Mouse (Mus musculus): ENCODE measurements around the gene Elavl4. TPM values are rescaled to one million over a fixed set of nuclear protein-coding genes. Genes with fewer than 3 reads are reported as not detected.

Elavl4 gene
- not detected in 2 replicates for total RNA-seq (2017)

GRCm38 (mm10) chr4:110351178-110352000 is at the start of gene Elavl4:
Elavl4 (minus strand) TSS chr4:110351909.
- peak; percentile 63 for ATAC-seq (replicated peaks; ENCODE audit: low read depth, poor library complexity, severe bottlenecking)

DNA sequence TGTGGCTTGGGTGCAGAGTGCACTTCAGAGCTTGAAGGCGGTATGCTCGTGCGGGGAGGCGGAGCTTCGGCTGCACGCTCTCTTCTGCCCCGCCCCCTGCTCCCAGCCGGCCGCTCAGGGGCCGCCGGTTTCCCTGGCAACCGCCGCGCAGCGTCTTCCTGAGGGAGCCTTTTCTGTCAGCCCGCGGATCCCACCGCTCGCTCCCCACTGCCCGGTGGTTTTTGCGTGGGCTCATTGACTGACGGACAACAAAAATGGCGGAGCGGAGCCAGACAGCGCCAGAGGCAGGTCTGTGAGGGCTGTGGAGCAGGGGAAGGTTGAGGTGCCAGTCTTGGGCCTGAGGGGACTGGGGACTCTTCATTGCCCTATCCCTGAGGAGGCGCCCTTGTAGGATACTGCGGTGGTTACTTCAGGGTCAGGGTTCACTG is 45.9 kb upstream of the Elavl4 start, which contains the start of gene Agbl4:
Gene Agbl4 (plus strand): TSS at position 44 of the 428 bp plus-strand sequence.
- ATAC-seq (replicated peaks; ENCODE audit: low read depth, poor library complexity, severe bottlenecking): peak; percentile 85

DNA sequence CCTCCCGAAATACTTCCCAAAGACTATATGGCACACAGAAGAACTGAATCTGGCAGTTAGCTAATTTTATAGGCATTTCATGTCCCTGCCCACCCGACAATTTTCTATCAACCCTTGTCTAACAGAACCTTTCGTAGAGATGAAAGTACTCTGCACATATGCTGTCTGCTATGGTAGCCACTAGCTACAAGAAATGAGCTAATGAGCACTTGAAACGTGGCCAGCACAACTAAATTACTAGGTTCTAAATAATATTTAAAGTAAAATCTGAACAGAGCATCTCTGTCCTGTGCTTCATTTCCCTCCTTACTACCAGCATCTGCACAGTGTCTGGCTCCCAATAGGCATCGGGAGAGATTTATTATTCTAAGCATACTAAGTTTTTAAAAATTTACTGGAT is 44.5 kb upstream of the Elavl4 start:
- ATAC-seq (replicated peaks; ENCODE audit: low read depth, poor library complexity, severe bottlenecking): no peak

DNA sequence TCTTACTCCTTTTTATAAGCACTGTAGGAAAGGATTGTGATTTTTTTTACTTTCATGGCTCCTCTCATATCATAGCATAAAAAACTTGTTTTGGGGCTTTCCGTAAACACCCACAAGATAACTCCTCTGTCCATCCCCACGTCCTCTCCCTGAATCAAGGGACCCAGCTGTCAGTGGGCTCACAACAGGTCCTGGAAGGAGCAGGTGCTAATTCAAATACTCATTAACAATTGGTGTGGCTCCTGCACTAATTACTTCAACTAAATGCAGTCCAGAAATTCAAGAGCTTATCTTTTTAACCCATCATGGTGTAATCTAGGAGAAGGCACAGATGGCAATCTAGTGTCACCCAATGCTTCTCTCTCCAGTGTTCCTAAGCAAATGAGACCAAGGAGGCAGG is 8.9 kb upstream of the Elavl4 start:
- no peak for ATAC-seq (replicated peaks; ENCODE audit: low read depth, poor library complexity, severe bottlenecking)

GRCm38 (mm10) chr4:110352001-110352369 is 276 bp upstream of the Elavl4 start:
- no peak for ATAC-seq (replicated peaks; ENCODE audit: low read depth, poor library complexity, severe bottlenecking)

DNA sequence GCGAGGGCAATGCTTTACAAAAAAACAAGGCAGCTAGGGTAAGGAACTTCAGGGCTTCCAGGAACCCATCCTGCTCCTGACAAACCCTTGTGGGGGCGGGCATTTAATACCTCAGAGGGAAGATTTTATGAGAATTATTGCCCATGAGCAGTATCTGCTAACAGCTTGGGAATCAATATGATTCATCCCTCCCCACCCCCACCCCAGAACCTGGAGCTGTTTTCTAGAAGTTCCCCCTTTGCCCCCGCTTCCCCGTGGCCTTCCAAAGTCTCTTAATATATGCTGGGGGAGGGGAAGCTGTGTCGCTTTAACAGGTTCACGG is 892 bp downstream of the Elavl4 start:
- ATAC-seq (replicated peaks; ENCODE audit: low read depth, poor library complexity, severe bottlenecking): no peak

DNA sequence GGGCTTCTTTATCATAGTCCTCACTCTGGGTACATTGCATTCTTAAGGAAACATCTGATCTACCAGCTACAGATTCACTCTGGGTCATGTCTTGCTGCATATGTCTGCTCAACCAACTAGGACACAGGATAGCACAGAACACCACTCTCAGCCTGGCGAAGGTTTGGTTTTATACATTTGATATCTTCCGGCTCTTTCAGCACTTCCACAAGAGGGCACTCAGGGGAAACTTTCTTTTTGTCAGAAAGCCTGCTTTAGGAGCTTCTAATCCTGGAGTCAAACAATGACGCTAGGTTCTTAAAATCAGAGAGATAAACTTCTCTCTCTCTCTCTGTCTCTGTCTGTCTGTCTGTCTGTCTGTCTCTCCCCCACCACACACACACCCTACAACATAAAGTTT is 27.8 kb downstream of the Elavl4 start:
- ATAC-seq (replicated peaks; ENCODE audit: low read depth, poor library complexity, severe bottlenecking): no peak

- ATAC-seq (replicated peaks; ENCODE audit: low read depth, poor library complexity, severe bottlenecking): no peak
These were observed 39.6 kb downstream of the Elavl4 start for GRCm38 (mm10) chr4:110312126-110312525.

- no peak for ATAC-seq (replicated peaks; ENCODE audit: low read depth, poor library complexity, severe bottlenecking)
These were observed 44.7 kb downstream of the Elavl4 start for GRCm38 (mm10) chr4:110306972-110307371.

DNA sequence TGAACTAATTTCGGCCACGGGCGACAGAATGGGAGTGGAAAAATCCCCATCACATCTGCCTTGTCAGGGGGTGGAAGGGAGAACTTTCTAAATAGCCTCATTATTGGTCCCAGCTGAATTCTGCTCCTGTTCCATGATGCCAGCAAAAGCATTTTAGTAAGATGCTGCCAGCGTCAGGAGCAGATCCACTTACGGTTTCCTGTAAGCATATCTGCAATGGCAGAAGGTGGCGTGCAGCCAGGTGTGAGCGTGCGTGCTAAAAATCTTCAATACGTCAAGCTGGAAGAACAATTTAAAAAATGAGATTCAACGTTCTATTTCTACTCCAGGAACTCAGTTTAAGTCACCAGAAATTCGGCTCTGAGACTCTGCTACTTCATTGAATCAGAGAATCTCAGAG is 45.1 kb downstream of the Elavl4 start:
- no peak for ATAC-seq (replicated peaks; ENCODE audit: low read depth, poor library complexity, severe bottlenecking)

DNA sequence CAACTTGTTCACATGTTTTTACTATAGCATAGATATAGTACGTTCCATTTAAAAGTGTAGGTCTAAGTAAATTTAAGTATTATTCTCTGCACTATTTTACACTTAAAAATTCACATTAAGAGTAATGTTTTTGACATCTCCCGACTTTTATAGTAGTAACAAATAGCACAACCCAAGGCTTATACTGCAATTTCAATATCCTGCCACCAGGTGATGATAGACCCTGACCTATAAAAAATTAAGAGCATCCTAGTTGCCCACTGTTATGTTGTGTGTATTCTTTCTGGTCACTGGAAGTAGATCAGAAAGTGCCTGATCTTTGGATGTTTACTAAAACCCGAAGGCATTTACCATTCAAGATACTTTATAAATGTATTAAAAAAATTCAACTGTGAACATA is 55.9 kb downstream of the Elavl4 start:
- ATAC-seq (replicated peaks; ENCODE audit: low read depth, poor library complexity, severe bottlenecking): no peak

DNA sequence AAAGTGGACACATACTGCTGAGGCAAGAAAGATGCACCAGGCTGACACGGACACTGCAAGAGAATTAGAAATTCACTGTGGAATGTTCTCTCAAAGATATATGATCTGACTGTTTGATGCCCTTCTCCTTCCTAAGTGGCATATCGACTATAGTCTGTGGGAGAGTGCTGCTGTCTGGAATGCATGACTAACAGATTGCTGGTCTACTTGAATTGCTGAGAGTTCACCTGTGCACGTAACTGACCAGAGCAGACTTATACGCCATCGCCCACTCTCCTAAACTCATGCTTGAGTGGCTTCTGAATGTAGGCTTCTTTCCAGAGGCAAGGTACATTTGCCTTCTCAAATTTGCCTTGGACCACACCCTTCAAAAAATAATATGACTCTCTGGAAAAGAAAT is 58.5 kb downstream of the Elavl4 start:
- ATAC-seq (replicated peaks; ENCODE audit: low read depth, poor library complexity, severe bottlenecking): no peak

GRCm38 (mm10) chr4:110292471-110292870 is 59.2 kb downstream of the Elavl4 start:
- ATAC-seq (replicated peaks; ENCODE audit: low read depth, poor library complexity, severe bottlenecking): no peak

- ATAC-seq (replicated peaks; ENCODE audit: low read depth, poor library complexity, severe bottlenecking): no peak
These were observed 61.1 kb downstream of the Elavl4 start for GRCm38 (mm10) chr4:110290544-110291095.

GRCm38 (mm10) chr4:110290056-110290455 is 61.7 kb downstream of the Elavl4 start:
- ATAC-seq (replicated peaks; ENCODE audit: low read depth, poor library complexity, severe bottlenecking): no peak

- ATAC-seq (replicated peaks; ENCODE audit: low read depth, poor library complexity, severe bottlenecking): peak; percentile 58
These were observed 64.2 kb downstream of the Elavl4 start for GRCm38 (mm10) chr4:110287412-110288067.

DNA sequence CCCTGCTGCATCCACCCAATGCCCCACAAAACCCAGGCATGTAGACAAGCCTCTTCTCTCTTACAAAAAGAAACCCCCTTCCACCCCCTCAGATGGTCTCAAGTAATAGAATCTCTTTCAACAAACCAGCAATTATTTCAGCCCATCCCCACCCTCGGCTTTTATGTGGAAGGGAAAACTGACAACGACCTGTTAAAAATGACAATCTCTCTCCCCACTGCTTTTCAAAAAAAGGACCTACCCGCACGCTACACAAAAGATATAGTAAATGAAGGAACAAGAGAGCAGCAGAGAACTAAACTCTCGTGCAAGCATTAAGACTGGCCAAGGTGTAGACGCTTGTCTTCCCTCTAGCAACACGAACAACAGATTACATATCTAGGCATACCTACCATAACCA is 64.9 kb downstream of the Elavl4 start:
- ATAC-seq (replicated peaks; ENCODE audit: low read depth, poor library complexity, severe bottlenecking): no peak

GRCm38 (mm10) chr4:110286371-110286781 is 65.3 kb downstream of the Elavl4 start:
- peak; percentile 47; the same call in 1 of the 2 replicates for ATAC-seq (replicated peaks; ENCODE audit: low read depth, poor library complexity, severe bottlenecking)

DNA sequence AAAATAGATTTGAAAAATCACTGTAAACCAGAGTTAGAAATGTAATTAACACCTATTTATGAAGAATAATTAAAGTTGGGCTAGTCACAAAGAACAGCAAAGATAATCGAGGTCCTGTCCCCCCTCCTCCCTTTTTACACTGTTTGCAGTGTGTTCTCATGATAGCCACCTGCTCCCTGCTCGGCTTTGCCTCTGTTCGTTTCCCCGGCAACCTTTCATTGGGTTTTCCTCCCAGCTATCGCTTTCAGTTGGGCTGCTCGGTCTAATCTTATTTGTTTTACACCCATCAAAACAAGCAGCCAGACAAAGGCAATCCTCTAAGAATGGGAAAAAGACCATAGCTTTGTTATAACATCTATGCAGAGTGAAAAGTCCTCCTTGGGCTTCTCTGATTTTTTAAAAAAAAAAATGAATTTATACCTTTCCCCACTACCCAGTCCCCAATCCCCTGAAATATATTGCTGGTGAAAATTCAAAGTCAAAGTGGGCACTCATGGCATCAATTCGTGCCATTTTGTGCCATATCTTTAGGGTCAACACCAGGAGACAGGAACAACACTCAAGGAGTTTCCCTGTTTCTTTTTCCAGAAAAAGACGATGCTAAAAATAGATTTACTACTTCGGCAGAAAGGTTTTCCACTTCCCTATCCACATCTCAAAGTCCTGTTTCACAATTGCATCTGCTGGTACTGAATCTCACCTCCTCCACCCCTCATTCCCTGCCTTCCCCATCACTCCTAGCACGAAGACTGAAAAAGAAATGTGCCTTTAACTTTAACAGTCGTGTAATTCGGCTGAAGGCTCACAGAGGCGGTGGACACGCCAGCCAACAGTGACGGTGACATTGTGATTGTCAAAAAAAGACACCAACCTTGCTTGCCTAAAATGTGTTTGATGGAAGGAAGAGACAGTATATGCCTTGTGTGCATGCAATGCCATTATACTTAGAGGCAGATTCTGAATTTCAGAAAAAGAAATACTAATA is 66.1 kb downstream of the Elavl4 start:
- no peak for ATAC-seq (replicated peaks; ENCODE audit: low read depth, poor library complexity, severe bottlenecking)

DNA sequence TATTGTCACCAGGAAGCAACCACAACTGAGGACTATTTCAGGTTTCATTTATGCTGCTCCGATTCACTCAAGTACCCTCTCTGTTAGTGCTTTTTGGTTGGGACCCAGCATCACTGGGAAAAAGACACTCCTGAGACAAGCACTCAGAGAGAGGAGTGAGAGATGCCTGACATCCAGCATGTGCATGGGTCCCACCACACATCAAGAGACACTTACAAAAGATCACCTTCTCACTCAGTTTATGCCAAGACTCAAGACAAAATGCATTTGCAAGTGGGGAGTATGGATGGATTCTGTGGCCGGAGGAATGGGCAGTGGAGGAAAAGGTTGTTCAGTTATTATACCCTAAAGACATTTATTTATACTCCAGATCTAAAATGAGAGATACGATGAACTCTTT is 67.3 kb downstream of the Elavl4 start:
- ATAC-seq (replicated peaks; ENCODE audit: low read depth, poor library complexity, severe bottlenecking): no peak
